Mouse (Mus musculus) cerebellum, postnatal 4 days (tissue): Measurements from ENCODE around the gene Pou2f1.
A peak's percentile ranks its signal among the peaks of the same experiment; 100 is the strongest.
"Not testable (repeated sequence)": the region's sequence is repeated elsewhere in the genome, so short reads cannot be mapped to it uniquely, and the experiment has no call there.

ENCODE experiments used
- DNase-seq, 2 experiments: peaks; one replicate each; pipeline ENCODE4 v3.0.0; 2022; ENCODE audit warnings: low spot score in 2 of 2, mixed read lengths in 1 of 2

Pou2f1 gene

GRCm38 (mm10) chr1:166003181-166004022 is 924 bp upstream of the Pou2f1 start:
- DNase-seq = peak; percentile 80 to 92

- DNase-seq = peak in 1 of 2 experiments; percentile 58
These were observed 481 bp downstream of the Pou2f1 start for GRCm38 (mm10) chr1:166001904-166002489.

DNA sequence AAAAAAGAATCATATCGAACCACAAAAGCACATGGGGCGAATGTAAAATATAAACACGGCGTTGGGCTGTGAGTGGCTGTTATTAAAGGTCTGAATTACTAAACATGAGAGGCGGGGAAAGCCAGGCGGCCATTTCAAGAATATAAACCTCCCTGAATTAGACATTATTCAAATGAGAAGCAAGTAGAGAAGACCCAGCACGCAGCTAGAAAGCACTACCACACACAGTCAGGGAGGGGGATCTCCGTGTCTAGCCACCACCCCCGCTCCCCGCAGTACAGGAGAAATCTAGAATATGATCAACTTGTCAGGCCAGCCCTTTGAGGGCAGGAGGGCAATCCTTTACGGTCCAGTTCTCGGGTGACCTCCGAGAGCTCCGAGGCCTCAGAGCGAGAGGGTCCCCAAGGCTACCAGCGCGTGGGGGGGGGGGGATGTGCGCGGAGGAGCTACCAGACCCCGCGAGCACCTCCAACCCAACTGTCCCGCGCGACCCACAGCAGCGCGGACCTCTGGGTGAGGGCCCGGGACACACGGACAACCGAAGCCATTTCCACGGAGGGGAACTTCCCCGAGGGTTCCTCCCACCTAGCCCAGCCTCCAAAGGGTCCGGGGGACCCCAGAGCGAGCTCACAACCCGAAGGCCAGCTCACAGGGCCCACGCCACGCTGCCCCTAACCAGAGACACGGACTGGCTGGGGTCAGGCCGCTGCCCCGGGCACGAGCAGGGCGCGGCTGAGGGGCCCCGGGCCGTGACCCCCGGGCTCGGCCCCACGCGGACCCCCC is 1.2 kb downstream of the Pou2f1 start:
- peak; percentile 20 to 36 for DNase-seq

DNA sequence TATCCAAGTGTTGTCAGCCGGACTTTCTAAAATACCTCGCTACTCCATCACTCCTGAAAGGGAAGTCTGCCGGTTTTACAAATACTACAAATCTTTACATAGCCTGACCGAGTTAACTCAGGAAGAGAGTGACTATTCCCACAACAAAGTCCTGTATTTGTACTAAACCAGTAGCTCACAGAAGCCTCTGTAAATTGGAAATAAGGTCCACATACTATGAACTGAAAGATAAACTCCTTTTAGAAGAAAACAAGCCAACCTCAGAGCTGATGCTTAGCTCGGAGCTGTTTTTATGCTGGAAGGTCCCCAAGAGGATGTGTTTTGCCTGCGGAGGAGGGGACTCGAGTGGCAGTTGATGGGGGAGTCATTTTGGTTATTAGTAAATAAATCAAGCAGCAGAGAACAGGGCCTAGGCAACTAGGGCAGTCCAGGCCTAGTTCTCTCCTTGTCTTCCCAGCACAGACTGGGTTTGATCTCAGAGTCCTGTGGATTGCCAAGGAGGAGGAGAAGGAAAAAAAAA is 1.8 kb downstream of the Pou2f1 start:
- DNase-seq = no peak

DNA sequence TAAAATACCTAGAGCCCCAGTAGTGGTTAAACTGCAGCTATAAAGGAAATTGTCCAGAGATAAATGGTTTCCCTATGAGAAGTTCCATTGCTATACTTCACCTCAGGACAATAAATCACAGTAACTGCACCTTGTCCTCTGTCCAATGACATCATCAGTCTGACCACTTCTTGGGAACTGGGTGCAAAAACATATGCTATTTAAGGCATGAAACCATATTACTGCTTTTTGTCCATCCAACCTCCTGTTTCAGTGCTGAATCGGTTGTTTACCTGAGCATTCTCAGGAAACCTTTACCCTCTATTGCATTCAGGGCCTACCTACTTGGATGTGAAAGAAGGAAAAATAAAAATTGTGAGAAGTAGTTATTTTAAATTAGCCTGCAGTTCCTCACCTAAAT is 2.8 kb downstream of the Pou2f1 start:
- DNase-seq = no peak

GRCm38 (mm10) chr1:165995661-165996055 is 6.8 kb downstream of the Pou2f1 start:
- no peak for DNase-seq

GRCm38 (mm10) chr1:165995011-165995660 is 7.3 kb downstream of the Pou2f1 start:
- DNase-seq = not testable (repeated sequence)

DNA sequence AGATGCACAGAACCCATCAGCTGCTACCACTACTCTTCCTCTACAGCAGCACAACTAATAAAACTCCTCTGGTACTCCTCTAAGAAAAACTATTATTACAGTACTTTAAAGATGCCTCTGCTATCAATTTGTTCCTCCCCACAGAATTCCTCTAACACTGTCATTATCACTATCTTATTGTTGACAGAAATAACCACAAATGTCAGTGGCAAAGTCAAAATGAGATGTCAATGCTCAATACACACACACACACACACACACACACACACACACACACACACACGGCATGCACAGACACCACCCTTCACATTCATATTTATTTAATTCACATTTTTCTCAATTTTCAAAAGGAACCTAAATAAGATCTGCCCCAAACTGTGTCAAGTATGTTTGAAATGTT is 8.2 kb downstream of the Pou2f1 start:
- no peak for DNase-seq

DNA sequence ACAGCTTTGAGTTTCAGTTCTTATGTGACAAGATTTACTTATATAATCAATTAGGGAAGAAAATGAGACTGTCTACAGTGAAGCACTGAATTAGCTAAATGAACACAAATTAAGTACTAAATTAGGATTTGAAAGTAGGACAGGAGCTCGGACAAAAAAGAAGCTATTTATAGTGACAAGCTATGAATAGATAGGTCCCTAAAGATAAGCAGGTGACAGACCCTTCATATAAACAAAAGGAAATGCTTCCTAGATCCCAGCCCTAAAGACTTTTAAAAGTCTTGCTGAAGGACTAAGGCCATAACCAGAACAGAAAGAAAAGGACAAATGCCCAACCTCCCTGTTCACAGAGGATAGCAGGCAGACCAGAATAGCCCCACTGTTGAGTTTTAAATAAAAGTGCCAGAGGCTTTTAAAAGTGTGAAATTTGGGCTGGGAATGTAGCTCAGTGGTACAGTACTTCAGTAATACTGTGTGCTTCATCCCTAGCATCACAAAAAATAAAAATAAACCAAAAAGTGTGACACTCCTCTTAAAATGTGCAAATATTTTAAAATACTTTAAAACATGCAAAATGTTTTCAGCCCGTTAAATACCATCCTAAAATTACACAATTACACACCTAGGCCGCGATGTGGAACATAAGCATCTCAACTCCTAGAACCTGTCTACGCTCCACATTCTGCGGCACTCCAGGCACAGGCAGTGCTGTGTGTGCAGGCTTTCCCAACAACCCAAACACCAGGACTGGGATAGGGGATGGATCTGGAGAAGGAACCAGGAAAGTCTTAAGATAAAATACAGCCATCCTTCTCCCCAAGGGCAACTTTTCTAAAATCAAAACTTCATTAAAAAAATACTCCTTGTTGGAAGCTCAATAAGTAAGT is 9.0 kb downstream of the Pou2f1 start:
- no peak for DNase-seq

GRCm38 (mm10) chr1:165988536-165988935 is 13.9 kb downstream of the Pou2f1 start:
- DNase-seq = no peak

DNA sequence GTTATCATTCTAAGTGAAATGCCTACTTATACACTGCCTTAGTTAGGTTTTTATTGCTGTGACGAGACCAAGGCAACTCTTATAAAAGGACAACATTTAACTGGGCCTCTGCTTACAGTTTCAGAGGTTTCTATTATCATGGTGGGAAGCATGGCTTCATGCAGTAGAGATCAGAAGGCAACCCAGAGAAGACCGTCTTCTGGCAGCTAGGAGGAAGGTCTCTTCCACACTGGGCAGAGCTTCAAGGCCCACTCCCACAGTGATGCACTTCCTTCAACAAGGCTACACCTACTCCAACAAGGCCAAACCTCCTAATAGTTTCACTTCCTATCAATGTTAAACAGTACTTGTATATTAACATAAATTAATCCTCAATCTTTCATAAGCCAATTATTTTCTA is 14.4 kb downstream of the Pou2f1 start:
- DNase-seq = no peak

DNA sequence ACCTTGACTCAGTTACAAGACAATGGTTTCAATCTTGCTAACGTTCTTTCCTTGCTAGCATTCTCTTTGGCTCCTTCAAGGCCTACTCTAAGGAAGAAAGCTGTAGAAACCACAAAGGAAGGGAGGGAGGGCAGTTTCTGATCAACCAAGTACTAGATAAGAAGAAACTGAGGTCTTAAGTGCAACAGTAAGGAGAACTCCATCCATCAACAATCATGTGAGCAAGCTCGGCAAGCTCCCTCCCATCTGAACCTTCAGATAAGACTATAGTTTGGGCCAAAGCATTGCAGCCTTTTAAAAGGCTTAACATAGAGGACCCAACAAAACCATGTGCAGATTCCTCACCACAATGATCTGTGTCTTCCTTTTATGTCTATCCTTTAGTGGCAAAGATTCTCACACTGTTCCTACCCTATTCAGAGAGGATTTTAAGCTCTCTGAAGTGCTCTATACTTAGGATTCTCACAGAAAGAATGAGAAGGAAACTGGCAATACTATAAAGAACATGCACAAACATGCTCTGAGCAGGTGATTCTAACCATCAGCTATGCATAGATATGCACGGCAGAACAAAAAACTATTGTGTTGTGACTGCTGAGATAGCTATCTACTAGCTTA is 16.6 kb downstream of the Pou2f1 start:
- no peak for DNase-seq

DNA sequence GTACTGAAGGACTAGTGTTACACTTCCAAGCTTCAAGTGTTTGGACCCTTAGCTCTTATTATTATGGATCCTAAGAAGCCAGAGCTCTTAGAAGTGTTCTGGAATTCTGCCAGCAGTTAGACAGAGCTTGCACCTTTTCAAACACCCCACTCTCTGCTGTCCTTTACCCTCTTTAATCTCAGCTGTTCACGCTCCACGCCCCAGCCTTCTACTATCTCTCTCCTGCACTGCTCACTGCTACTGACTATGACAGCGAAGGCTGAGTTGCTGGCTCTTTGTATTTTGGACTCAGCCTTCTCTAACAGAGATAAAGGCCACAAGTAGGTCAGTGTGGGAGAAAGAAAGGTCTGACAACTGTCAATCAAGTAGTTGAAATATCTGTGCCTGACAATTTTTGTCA is 17.3 kb downstream of the Pou2f1 start:
- DNase-seq = no peak

GRCm38 (mm10) chr1:165976672-165977448 is 25.6 kb downstream of the Pou2f1 start:
- DNase-seq = no peak

DNA sequence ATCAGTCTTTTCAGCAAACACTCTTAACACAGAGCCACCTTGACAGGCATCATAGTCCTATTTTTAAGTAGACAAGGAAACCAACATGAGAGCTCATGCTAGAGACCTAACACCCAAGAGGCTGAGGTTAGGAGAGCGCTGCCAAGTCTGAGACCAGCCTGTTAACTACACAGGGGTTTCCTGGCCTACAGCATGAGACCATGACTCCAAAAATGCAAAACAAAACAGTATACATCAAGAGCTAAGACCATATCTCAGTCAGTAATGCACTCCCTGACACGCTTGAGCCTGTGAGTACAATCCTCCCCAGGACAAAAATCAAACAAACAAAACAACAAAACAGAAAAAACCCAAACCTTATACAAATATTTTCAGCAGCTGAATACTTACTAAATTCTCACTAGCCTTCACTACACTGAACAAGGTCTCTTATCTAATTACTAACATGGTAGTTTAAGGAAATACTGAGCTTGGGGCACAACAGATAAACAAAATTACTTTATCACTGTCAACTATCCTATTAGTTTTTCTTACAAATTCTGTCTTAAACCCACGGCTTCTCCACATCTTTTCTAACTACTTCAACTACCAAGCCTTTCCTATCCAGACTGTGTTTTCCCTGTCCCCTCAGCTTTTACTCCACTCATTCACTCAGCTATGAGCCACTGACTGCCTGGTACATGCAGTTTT is 33.3 kb downstream of the Pou2f1 start:
- no peak for DNase-seq

DNA sequence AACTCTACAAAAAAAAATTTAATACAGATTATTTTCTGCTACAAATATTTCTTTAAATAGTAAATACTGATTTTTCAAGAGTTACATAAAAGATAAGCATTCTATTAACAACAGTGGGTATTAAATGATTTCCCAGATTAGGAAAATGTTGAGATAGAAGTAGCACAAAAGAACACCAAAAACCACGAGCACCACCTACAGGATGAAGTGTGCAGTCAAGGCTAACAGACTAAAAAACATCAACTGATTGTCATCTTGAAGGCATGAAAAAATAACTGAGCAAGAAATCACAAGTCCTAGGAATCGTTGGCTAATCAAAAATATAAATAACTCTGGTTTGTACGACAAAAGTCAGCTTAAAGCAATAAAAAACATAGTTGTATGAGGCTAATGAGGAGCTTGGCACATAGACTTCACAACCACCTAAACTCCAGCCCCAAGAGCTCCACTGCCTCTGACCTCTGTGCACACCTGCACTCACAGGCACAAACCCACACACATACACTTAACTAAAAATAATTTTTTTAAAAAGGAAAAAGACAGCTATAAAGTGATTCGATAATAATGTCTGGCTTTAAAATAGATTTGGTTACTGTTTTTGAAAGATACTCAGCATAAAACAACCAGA is 35.3 kb downstream of the Pou2f1 start:
- DNase-seq = peak in 1 of 2 experiments; percentile 51

DNA sequence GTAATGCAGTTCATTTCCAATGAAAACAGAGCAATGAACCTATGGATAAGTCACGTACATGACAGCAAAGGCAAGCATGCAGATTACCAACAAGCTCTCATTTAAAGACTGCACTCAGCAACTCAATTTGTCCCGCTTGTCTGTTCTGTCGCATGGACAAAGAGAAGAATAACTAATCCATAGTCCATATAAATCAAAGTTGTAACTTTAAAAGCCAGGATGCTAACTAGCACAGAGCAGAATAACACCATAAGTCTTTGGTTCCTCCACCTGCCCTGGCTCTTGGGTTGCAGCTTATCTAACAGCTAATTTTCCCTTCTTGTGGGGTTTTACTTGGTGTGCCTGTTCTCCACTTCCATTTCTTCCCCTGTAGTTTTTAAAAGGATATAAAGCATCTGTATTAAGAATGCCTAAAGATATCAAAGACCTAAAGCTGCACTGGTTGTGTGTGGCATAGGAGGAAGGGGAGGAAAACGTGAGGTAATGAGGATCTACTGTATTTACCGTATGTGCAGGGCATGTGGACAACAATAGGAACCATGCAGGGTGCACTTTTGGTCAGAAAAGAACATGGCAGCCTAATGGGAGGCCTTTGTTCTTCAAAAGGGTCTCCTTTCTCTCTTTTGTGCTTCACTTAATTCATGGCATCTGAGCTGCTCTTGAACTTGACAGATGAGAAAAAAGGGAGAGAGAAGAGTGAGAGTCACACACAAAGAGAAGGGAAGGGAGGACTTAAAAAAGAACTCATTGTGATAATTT is 36.1 kb downstream of the Pou2f1 start:
- DNase-seq = no peak
